Mouse (Mus musculus): ENCODE results near the gene Stx8.

The Stx8 gene

GRCm38 (mm10) chr11:68035303-68035891 is 69.4 kb downstream of the Stx8 start:
- no peak for DNase-seq (ENCODE audit: low spot score in 2 of 2)

GRCm38 (mm10) chr11:68036133-68036959 is 70.4 kb downstream of the Stx8 start:
- no peak for DNase-seq (ENCODE audit: low spot score in 2 of 2)

GRCm38 (mm10) chr11:68037093-68037492 is 71.1 kb downstream of the Stx8 start:
- DNase-seq (ENCODE audit: low spot score in 2 of 2): no peak

GRCm38 (mm10) chr11:68038101-68038500 is 72.1 kb downstream of the Stx8 start:
- DNase-seq (ENCODE audit: low spot score in 2 of 2): no peak

GRCm38 (mm10) chr11:68044181-68044580 is 78.2 kb downstream of the Stx8 start:
- DNase-seq (ENCODE audit: low spot score in 2 of 2): no peak

- DNase-seq (ENCODE audit: low spot score in 2 of 2): no peak
Measured at GRCm38 (mm10) chr11:68046916-68047315, 80.9 kb downstream of the Stx8 start.

GRCm38 (mm10) chr11:68049261-68050165 is 83.5 kb downstream of the Stx8 start:
- no peak for DNase-seq (ENCODE audit: low spot score in 2 of 2)

GRCm38 (mm10) chr11:68050725-68051124 is 84.7 kb downstream of the Stx8 start:
- no peak for DNase-seq (ENCODE audit: low spot score in 2 of 2)

GRCm38 (mm10) chr11:68051305-68051704 is 85.3 kb downstream of the Stx8 start:
- no peak for DNase-seq (ENCODE audit: low spot score in 2 of 2)

- no peak for DNase-seq (ENCODE audit: low spot score in 2 of 2)
Measured at GRCm38 (mm10) chr11:68058466-68059201, 92.6 kb downstream of the Stx8 start.

GRCm38 (mm10) chr11:68060651-68061050 is 94.7 kb downstream of the Stx8 start:
- DNase-seq (ENCODE audit: low spot score in 2 of 2): no peak

GRCm38 (mm10) chr11:68062116-68062515 is 96.1 kb downstream of the Stx8 start:
- no peak for DNase-seq (ENCODE audit: low spot score in 2 of 2)

GRCm38 (mm10) chr11:68067806-68068205 is 101.8 kb downstream of the Stx8 start:
- DNase-seq (ENCODE audit: low spot score in 2 of 2): no peak

GRCm38 (mm10) chr11:68070086-68070485 is 104.1 kb downstream of the Stx8 start:
- DNase-seq (ENCODE audit: low spot score in 2 of 2): no peak

GRCm38 (mm10) chr11:68071836-68072235 is 105.8 kb downstream of the Stx8 start:
- DNase-seq (ENCODE audit: low spot score in 2 of 2): no peak

GRCm38 (mm10) chr11:68072597-68073210 is 106.7 kb downstream of the Stx8 start:
- no peak for DNase-seq (ENCODE audit: low spot score in 2 of 2)

GRCm38 (mm10) chr11:68074686-68075085 is 108.7 kb downstream of the Stx8 start:
- no peak for DNase-seq (ENCODE audit: low spot score in 2 of 2)

GRCm38 (mm10) chr11:68075331-68075730 is 109.3 kb downstream of the Stx8 start:
- DNase-seq (ENCODE audit: low spot score in 2 of 2): no peak

- no peak for DNase-seq (ENCODE audit: low spot score in 2 of 2)
Measured at GRCm38 (mm10) chr11:68079756-68080155, 113.8 kb downstream of the Stx8 start.

GRCm38 (mm10) chr11:68080999-68081398 is 115.0 kb downstream of the Stx8 start:
- no peak for DNase-seq (ENCODE audit: low spot score in 2 of 2)

GRCm38 (mm10) chr11:68082756-68083155 is 116.8 kb downstream of the Stx8 start:
- DNase-seq (ENCODE audit: low spot score in 2 of 2): no peak

Data from frontal cortex, postnatal 36 days (tissue).